ENCODE assay signal across 16 mouse cellular contexts in the genomic region with DNA sequence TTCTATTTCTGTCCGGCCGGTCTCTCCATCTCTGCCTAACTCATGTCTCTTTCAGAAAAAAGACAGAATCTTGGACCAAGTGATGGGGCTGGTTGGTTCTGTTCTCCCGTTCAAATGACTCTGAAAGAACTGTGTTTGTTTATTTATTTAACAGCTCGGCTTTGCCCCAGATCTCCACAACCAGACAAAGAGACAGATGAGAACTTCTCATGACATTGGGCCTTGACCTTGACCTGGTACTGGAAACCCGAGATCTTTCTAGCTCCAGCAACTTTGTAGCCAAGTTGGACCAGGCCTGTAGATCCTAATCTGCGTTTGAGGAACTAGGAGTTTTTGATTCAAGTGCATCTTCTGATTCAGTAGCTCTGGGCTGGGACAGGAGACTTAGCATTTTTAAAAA. TPM values are rescaled to one million over a fixed set of nuclear protein-coding genes. Genes with fewer than 3 reads are reported as not detected.
A peak's percentile ranks its signal among the peaks of the same experiment; 100 is the strongest.
DNase-seq lines count a peak whose midpoint lies in the region.
"Had no signal": no experiment of that assay in that cellular context is flagged by ENCODE, and none has a peak within 500 bp of the region (broad histone marks: within the 10 kb centered on the region; RNA-seq: fewer than 3 reads in every experiment).

No protein-coding gene starts in this region.

- peak; percentile 48 to 55 for DNase-seq in adrenal gland, adult (ENCODE audit: inconsistent age in 2 of 2, low spot score in 1 of 2)
- DNase-seq in adrenal gland, postnatal 10 days = no peak
- DNase-seq in kidney, postnatal 10 days = peak; percentile 33
- no peak for DNase-seq in kidney, adult 9 months
- peak; percentile 19 for DNase-seq in lung, postnatal 10 days
- DNase-seq in lung, postnatal 4 days = no peak
- peak; percentile 30 for DNase-seq in lung, postnatal 25 days (ENCODE audit: low spot score)
- no peak for DNase-seq in right cerebral cortex, adult 2 months (ENCODE audit: low spot score in 2 of 2)
- DNase-seq: cerebellum, adult 18-20 months; cerebellum, adult 9-10 months; cerebellum, postnatal 14 days; gastrocnemius, postnatal 10 days; gastrocnemius, postnatal 36 days; heart, adult 2 months; heart, postnatal 14 days; heart, postnatal 4 days had no signal

RNA-seq across cellular contexts. Expression of gene Ankrd55, which starts 53.6 kb away (rescaled TPM):
- total RNA-seq in adrenal gland, postnatal 10 days (2021) = 1 to 10 TPM; 2.3 to 3.7 TPM
- total RNA-seq: gastrocnemius, postnatal 10 days; gastrocnemius, postnatal 36 days; heart, postnatal 4 days had no signal

Comparison
In these comparisons a context has a peak if more than half of its experiments do, and no peak if none do; other contexts are left out.
1. DNase-seq: peak in adrenal gland, adult (2 of 2), kidney, postnatal 10 days (single experiment), lung, postnatal 10 days (single experiment) and lung, postnatal 25 days (single experiment); none in adrenal gland, postnatal 10 days (single experiment), kidney, adult 9 months (single experiment), lung, postnatal 4 days (0 of 2) and right cerebral cortex, adult 2 months (0 of 2).